Mouse (Mus musculus): ENCODE data around the gene Ints7.
A peak's percentile ranks its signal among the peaks of the same experiment; 100 is the strongest.

Ints7 gene

DNA sequence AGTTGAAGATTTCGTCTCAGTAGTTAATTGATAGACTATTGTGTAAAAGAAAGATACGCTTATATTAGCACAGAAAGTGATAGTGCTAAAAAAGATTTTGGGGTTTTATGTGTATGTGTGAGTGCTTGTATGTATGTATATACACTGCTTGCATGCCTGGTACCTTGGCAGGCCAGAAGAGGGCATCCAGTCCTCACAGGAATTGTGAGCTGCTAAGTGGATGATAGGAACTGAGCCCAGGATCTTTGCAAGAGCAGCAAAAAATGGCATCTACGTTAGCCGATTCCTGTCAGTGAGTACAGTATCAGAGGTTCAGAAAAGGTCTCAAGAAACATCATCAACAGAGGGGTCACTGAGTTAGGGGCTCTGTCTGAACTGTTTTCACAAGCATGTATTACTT is 9.0 kb downstream of the Ints7 start:
- DNase-seq (ENCODE audit: low read depth): no peak

- no peak for DNase-seq (ENCODE audit: low read depth)
Observed at GRCm38 (mm10) chr1:191585704-191586103, 10.3 kb downstream of the Ints7 start.

GRCm38 (mm10) chr1:191587062-191587461 is 11.6 kb downstream of the Ints7 start:
- DNase-seq (ENCODE audit: low read depth): no peak

- no peak for DNase-seq (ENCODE audit: low read depth)
Observed at GRCm38 (mm10) chr1:191588749-191589148, 13.3 kb downstream of the Ints7 start.

- no peak for DNase-seq (ENCODE audit: low read depth)
Observed at GRCm38 (mm10) chr1:191592016-191592720, 16.7 kb downstream of the Ints7 start.

DNA sequence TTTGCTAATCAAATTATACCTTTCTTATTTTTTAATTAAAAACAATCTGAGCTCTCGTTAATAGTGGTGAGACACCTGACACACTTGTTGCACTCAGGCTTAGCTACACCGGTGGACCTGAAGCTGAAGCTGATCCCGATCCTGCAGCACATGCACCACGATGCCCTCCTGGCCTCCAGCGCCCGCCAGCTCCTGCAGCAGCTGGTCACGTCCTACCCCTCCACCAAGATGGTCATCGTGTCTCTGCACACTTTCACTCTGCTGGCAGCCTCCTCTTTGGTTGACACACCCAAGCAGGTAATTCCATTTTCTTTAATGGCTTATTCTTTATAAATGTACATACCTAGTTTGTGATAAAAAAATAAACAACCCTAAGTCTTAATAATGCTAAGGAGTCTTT is 20.6 kb downstream of the Ints7 start:
- no peak for DNase-seq (ENCODE audit: low read depth)

- DNase-seq (ENCODE audit: low read depth): peak; percentile 82
Observed at GRCm38 (mm10) chr1:191599210-191599609, 23.8 kb downstream of the Ints7 start.

GRCm38 (mm10) chr1:191604690-191605089 is 29.3 kb downstream of the Ints7 start:
- DNase-seq (ENCODE audit: low read depth): no peak

DNA sequence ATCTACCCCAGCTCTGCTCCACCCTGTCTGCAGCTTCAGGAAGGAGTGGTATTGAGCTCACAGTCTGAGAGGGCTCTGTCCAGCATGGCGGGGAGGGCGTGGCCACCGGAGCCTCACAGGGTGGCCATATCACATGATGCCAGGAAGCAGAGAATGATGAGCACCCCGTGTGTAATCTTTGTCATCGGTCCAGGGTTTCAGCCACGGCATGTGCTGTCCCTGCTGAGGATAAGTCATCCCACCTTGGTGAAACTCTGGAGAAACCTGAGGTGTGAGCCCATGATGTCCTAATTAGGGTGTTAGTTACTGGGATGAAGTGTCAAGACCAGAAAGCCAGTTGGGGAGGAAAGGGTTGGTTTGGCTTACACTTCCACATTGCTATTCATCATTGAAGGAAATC is 33.6 kb downstream of the Ints7 start:
- no peak for DNase-seq (ENCODE audit: low read depth)

- peak; percentile 58 for DNase-seq (ENCODE audit: low read depth)
Observed at GRCm38 (mm10) chr1:191609578-191609977, 34.1 kb downstream of the Ints7 start.

DNA sequence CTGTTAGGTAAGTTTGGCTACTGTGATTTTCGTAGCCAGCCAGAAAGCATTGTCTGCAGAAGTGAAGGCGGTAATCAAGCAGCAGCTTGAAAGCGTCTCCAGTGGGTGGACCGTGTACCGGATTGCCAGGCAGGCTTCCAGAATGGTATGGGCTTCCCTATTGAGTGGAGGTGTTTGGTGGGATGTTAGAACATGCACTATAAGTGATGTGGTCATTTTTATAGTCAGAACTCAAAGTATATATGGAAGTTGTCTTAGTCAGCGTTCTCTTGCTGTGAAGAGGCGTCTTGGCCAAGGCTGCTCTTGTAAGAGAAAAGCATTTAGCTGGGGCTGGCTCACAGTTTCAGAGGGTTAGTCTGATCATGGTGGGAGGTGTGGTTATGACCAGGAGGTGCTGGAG is 34.9 kb downstream of the Ints7 start:
- no peak for DNase-seq (ENCODE audit: low read depth)

- no peak for DNase-seq (ENCODE audit: low read depth)
Observed at GRCm38 (mm10) chr1:191611686-191612085, 36.2 kb downstream of the Ints7 start.

GRCm38 (mm10) chr1:191612877-191613276 is 37.4 kb downstream of the Ints7 start:
- no peak for DNase-seq (ENCODE audit: low read depth)

GRCm38 (mm10) chr1:191616245-191616644 is 40.8 kb downstream of the Ints7 start:
- no peak for DNase-seq (ENCODE audit: low read depth)

GRCm38 (mm10) chr1:191617589-191617988 is 42.2 kb downstream of the Ints7 start:
- no peak for DNase-seq (ENCODE audit: low read depth)

GRCm38 (mm10) chr1:191618067-191618766 is 42.8 kb downstream of the Ints7 start:
- DNase-seq (ENCODE audit: low read depth): no peak

- DNase-seq (ENCODE audit: low read depth): no peak
Observed at GRCm38 (mm10) chr1:191621096-191621495, 45.7 kb downstream of the Ints7 start.

GRCm38 (mm10) chr1:191622801-191623200 is 47.4 kb downstream of the Ints7 start:
- DNase-seq (ENCODE audit: low read depth): no peak

DNA sequence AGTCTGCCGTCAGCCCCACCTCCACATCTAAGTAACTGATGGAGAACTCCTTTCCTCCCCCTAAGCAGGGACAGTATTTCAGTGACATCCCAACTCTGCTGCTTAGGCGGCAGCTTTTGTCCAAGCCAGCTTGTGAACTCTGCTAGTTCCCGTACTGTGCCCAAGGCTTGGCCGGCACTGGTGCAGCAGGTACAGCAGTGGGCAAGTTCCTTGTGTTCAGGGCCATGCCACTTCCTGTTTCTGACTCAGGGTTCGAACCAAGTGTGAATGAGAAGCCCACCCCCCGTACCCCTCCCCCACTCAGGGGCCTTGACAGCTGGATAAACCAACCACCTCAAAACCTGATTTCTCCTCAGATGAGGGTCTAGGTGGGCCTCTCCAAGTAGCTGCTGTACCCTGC is 49.1 kb downstream of the Ints7 start:
- no peak for DNase-seq (ENCODE audit: low read depth)

DNA sequence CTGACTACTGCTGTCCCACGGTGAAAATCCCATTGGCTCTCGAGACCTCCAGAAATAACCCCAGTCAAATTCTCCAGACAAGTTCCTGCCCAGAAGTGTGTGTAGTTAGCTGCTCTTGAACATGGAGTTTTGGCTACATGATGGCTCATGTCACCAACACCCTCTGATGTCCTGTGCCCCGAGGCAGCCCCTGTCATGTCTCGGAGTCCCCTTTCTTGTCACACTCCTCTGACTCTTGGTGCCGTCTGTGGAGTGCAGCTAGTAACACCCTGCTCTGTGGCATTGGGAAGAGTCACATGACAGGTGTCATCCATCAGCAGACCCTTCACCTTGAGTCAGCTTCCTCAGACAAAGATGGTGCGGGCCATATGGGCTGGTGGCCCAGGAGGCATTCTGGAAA is 49.6 kb downstream of the Ints7 start:
- no peak for DNase-seq (ENCODE audit: low read depth)

GRCm38 (mm10) chr1:191625620-191626019 is 50.2 kb downstream of the Ints7 start:
- DNase-seq (ENCODE audit: low read depth): no peak

DNA sequence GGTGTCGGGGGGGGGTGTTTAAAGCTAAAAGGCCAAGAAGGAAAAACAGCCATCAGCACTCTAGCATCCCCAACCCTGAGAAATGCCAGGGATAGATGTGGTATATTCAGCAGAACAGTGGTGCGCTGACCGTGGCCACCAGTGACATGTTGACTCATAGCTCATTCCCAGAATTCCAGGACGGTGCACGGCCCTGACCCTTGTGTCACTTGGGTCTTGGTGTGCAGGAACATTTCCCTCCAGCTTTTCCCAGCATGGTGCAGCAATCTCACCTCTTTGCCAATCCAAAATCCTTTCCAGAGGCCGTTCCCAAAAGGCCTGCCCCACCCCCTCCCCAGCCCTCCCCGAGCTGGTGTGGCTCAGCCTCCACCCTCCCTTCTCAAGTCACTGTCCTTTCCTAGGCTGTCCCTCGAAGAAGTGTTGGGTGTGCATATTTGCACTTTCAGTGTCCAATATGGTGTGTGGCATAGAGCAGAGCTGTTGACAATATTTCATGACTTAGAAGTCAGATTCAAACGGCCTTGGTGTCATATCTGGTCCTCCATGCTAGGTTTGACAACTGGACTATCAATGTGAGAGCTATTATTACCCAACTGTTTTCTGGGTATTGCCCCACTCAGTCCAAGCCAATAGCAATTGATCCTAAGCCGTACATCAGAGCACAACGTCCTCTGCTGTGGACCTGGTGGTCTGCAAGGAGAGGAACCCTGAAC is 53.2 kb downstream of the Ints7 start:
- no peak for DNase-seq (ENCODE audit: low read depth)

- no peak for DNase-seq (ENCODE audit: low read depth)
Observed at GRCm38 (mm10) chr1:191629170-191629636, 53.8 kb downstream of the Ints7 start.
